Mouse (Mus musculus) yolk sac, embryonic 10.5 days (tissue): ENCODE results near the gene Wnt9a.
"Not testable (repeated sequence)": the region's sequence is repeated elsewhere in the genome, so short reads cannot be mapped to it uniquely, and the experiment has no call there.

Experiments
- DNase-seq: peaks from one replicate; pipeline ENCODE4 v3.0.0-alpha.2; 2017; ENCODE audit warnings: low spot score

Gene Wnt9a

DNA sequence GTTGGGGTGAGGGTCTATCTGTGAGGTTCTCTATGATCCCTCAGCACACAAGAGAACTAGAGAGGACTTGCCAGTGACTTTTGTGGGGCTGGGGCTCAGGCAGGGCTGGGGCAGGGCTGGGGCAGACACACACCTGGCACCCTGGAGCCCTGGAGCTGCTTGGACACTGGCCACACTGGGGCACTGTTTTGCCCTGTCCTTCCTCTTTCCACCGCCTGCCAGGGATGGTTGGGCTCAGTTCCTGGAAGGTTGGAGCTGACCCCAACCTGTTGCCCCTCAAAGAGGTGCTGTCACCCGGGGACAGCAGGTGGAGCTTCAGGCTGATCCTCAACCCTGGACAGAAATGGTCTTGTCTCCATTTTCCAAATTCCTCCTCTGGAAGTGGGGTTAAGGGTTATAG lies 29.2 kb downstream of the Wnt9a start:
- no peak for DNase-seq

DNA sequence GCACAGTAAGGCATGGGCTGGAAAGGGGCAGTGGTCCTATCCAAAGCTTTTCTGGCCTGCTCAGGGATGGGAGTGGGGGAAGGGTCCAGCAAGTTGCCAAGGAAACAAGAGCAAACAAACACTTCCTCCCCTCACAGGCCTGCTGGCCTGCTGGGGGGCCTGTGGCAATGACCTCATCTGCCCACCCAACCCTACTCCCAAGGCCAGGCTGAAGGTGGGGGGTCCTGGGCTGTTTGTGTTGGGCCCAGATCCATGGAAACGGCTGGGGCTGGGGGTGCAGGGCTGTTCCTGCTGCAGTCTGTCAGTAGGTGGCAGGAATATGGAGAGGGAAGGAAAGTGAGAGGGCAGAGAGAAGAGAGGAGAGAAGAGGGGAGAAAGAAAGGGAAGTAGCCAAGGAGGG lies 29.7 kb downstream of the Wnt9a start:
- peak; percentile 33 for DNase-seq

DNA sequence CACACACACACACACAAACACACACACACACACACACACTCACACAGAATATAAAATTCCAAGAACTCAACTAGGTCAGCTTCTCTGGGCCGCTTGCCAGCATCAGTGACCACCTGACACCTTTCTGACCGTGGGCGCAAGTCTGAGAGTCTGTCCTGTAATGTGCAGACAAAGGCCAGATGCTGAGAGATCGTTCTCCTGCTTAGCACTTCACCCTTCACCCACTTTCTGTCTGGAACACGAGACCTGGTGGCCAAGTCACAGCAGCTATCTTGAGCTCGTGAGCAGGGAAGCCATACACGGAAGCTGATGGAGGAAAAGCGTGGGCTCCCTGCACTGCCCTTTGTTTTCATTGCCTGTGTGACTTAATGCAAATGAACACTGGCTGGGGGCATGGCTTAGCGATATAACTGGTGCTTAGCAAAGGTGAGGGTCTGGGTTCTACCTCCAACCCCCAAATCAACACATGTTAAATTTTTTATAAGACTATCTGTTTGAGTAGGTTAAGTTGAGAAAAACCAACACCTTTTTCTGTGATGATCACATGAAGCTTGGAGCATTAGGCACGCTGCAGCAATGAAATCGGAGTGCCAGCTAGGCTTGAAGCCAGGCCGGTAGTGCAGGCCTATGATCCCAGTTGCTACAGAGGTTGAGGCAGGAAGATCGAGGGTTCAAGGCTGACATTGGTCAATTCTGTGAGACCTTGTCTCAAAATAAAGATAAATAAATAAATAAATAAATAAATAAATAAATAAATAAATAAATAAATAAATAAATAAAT lies 31.4 kb downstream of the Wnt9a start:
- DNase-seq = no peak

DNA sequence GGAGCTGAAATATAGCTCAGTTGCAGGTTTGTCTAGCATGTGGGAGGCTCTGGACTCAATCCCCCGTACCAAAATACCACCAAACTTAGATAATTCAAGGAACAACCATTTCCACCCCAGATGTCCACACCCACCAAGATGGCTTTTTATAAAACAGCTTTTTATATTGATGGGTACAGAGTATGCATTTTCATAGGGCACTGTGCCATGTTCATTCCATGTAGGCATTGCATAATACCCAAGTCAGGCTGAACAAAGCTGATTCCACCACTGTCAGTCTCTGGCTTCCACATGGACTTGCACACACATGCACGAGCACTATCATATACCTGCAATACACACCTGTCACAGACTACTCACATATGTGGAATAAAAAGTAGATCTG lies 32.0 kb downstream of the Wnt9a start:
- no peak for DNase-seq

DNA sequence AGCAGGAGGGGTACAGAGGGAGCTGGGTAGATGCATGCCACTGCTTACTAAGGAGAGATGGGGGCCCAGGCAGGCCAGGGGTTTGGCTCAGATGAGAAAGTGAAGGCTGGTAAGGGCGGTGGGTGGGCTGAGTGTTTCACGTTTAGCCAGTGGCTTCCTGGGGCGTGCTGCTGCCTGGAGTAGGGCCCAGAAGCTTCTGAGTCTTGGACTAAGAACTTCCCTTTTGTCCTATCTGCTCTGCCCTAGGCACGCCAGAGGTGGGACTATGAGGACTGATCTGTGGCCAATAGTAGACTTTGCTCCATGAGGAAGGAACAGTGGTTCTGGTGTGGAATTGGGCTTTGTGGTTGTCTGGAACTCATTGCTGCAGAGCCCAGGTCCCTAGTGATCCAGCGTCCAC lies 36.2 kb downstream of the Wnt9a start:
- no peak for DNase-seq

DNA sequence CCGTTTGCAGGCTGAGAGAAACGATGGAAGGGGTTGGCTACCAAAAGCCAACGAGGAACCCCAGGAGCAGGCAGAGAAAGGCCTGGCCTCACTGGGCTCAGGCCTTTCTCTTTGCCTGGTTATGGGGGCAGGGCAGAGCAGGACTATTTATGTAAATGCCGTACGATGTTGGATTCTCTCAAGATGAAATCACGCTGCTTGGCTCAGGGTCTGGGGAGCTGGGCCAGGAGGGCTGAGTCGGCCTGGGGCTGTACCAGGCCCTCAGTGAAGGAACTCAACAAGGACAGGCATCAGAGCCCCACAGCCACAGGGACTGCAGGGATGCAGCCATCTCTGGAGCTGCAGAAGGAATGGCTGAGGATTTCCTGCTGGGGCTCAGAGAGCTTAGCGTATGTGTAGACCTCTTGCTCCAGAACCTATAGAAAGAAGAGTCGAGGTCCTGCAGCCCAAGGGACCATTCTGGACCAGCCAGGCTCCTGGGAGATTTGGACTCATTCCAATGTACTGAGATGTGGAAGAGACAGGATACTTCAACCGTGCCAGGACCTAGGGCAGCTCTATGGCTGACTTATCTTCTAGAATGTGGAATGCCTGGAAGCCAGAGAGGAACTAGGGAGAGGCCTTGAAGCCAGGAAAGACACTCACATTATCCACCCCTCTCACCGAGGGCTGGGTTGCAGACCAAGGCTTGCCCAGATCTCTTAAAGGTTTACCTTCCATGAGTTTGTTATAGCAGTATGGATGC lies 39.6 kb downstream of the Wnt9a start:
- no peak for DNase-seq

DNA sequence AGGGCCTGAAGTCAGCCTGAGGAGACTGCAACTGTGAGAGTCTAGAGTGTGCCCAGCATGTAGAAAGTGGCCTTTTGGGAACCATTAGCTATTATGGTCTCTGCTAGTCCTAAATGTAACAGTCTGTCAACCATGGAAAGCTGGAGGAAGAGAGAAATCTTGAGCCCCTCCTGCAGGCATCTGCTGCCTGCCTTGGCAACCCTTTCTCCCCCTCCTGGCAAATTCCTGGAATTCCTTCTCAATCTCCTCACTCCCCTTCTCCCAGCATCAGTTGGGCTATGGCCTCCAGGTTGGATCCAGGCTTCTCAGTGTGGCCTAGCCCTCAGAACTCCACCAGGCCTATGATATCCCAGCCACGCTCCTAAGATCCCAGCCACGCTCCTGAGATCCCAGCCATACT lies 43.6 kb downstream of the Wnt9a start:
- peak; percentile 37 for DNase-seq

DNA sequence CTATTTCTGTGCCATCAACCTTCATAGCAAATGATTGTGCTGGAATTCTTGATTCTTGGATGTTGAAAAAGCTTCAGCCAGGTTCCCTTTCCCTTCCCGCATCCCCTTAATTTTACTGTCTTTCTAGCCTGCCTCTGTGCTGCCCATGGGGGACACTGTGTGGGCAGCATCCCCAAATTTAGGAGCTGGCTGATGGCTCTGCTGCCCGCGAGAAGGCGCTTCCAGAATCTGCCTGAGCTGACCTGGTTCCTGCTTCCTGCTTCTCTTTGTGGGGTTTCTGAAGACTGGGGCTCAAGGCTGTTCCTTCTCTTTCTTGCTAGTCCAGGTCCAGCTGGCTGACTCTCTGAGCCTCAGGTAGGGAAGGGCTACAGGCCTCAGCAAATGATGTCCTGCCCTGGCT lies 48.1 kb downstream of the Wnt9a start:
- DNase-seq = no peak

DNA sequence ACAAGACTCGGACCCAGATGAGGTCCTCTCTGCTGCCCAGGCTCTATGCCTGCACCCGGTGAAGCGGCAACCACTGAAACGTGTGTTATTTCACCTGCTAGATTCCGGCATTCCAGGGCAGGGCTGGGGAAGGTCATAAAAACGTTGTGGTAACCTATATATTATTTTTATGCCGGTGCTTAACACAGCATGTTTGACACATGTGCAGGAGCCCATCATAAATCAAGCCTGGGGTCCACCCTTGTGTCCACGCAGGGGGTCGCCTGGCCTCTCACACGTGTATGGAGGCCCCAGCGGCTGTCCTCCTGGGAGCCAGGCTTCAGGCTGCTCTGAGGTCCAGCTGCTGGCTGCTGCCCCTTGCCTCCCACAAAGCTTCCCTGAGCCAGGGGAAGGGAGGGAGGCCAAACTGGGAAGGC lies 50.2 kb downstream of the Wnt9a start:
- no peak for DNase-seq

DNA sequence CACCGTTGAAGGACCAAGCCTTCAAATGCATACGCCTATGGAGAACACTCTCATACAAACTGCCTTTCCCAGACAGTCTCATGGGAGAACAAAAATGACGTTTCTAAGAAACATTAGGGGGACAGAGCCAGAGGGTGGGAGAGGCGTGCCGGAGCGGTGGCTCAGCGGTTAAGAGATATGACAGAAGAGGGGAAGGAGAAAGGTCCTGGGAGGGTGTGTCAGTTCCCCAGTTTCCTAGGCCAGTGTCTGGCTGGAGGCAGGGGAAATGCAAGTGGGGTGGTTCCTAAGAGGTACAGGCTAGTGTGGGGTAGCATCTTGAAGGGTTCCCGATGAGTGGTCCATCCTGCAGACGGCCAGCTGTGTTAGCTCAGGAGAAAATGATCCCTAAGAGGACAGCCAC lies 54.6 kb downstream of the Wnt9a start:
- no peak for DNase-seq

DNA sequence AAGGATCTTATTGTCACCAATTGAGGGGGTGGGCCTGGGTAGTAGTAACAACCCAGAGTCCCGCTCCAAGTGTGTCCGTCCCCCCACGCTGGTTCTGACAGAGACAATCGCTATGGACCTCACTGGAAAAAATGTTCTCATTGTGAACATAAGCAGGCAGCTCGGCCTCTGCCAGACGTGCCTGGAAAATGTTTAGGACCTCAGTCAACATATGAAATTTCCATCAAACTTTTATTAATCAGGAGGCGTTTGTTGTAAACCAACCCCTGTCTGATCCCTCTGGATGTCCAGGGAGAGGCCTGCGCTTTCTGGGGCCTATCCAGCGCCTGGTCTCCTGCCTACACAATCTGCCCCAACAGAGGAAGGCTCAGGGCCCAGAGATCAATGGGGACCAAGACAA lies 57.3 kb downstream of the Wnt9a start:
- no peak for DNase-seq

DNA sequence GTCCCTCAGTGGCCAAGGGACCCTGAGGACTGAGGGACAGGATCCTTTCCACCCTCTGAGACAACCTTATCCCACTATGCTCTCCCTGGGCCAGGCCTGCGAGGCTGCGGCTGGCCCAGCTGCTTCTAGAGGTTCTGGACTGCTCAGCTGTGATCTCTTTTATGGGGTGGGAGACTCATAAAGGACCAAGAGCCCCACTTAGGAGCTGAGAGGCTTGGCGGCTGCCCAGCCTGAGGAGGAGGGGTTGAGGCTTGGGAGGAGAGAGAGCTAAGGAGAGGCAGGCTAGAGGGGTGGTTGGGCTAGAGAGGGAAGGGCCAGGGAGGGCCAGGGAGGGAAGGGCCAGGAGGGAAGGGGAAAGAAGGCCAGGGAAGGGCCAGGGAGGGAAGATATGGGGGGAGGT lies 57.7 kb downstream of the Wnt9a start:
- DNase-seq = no peak

DNA sequence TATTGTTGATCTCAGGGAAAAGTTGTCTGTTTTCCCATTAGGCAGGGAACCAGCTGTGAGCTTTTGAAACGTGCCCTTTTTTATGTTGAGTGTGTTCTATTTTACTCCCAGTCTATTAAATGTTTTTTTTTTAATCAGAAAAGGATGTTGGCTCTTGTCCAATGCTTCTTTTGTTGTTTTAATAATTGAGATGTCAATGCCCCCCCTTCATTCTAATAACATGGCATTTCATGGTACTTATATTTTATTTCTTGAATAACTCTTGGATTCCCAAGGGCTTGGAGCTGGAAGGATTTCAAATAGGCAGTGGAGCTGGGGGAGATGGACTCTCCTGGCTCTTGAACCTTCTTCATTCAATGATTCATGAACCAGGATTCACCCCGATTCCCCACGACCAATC lies 59.3 kb downstream of the Wnt9a start:
- no peak for DNase-seq

DNA sequence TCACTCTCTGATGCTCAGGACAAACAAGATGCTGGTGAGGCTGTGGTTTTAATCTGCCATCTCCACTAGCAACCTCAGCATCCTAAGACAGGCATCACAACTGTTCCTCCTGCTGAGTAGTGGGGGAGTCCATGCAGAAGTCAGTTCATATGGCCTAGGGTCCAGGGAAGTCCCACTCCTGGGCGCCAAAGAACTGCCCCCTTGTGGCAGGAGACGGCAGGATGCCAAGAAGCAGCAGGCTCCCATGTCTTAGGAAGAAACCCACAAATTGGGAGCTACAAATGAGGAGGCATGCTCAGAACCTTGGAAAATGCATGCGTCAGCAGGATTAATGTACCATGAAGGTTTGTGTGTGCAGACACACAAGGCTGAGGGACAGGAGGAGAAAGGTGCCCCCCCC lies 59.9 kb downstream of the Wnt9a start:
- DNase-seq = no peak

DNA sequence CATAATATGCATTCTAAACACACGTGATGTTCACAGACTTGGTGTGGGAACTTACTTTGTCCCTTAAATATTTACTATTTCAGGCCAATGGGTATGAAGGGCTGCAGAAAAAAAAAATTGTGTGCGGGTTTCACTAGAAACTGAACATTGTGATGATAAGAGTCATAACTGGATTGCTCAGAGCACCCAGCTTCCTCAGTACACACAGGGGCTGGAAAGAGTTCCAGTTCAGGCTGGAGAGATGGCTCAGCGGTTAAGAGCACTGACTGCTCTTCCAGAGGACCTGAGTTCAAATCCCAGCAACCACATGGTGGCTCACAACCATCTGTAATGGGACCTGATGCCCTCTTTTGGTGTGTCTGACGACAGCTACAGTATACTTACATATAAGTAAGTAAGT lies 61.2 kb downstream of the Wnt9a start:
- not testable (repeated sequence) for DNase-seq

DNA sequence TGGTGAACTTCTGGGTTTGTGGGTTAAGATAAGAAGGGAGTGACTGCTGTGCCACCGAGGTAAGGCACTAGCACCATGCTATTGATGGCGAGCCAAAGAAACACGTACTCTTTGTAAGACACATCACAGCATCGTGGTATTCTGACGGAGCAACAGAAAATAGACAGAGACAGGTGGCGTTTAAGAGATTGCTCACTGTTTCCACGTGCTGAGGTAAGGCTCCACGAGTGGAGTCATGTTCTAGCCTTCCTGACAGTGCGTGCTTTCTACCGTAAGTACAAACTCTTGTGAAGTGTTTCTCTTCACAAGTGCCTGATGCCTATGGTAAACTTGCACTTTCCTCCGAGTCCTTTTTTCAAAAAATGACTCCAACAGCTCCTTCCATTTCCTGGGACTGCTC lies 63.1 kb downstream of the Wnt9a start:
- DNase-seq = no peak

DNA sequence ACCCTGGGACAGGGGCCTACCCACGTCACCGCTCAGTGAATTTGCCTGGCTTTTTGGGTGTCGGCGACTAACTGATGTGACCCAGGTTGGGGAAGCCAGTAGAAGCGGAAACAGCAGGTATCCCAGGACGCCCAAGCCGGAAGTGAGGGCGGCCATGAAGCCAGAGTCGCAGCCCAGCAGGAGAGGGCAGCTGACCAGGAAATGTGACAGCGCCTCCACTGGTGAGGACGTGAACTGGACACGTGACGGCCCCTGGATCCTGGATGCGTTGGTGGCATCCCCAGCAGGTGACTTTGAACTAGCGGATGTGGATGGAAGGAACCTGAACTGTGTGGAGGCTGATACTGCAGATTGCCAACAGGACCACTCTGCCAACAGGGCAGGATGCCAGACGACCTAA lies 68.7 kb downstream of the Wnt9a start, which contains the start of gene Prss38:
TSS of gene Prss38 (minus strand) at position 183 of the 400 bp plus-strand sequence.
- DNase-seq = no peak

DNA sequence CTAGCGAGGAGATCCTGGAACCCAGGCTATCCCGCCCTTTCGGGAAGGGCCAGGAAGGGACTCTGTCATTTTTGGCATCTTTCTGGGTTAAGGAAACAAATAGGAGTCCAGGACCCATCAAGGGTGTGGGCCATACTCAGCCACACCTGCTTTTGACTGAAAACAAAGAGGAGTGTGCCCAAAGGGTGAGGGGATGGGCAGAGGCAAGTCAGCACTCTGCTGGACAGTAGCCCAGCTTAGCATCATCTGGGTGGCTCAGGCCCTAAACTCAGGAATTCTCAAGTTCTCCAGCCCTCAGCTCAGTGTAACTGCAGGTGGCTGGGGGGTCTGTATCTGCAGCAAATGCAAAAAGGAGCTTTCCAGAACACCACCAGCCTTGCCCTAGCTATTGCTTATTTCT lies 71.3 kb downstream of the Wnt9a start:
- no peak for DNase-seq

DNA sequence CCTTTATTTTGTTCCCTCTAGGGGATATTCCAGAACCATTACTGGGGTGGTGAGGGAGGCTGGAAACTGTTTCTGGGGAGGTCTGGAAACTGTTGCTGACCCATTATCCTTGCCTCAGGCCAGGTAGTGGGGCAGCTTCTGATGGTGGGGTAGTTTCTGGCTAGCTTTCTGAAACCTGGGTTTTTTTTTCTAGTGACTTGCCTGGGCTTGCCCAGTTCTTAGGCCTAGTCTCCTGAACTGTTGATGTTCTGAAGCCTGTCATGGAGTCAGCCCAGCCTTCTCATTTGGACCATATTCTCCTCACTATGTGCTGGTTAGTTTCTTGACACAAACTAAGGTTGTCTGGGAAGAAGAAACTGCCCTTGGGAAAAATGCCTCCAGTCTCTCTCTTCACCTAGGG lies 72.8 kb downstream of the Wnt9a start:
- no peak for DNase-seq
